Mouse (Mus musculus) testis, adult 2 months (tissue): ENCODE data around the gene Fam92b. TPM values are rescaled to one million over a fixed set of nuclear protein-coding genes. Genes with fewer than 3 reads are reported as not detected.

Experiments
- H3K27ac ChIP-seq: fragments of 200-500 bp; 2 replicates; pipeline ENCODE4 v1.5.1; 2012; ENCODE audit warnings: low read depth, low read length; ENCODE audit not compliant: control insufficient read depth, insufficient read depth
- H3K27me3 ChIP-seq: fragments of 200-500 bp; 2 replicates; pipeline ENCODE4 v1.6.1; 2012; ENCODE audit warnings: mild to moderate bottlenecking, low read length, moderate library complexity; ENCODE audit not compliant: control insufficient read depth, insufficient read depth
- H3K36me3 ChIP-seq: fragments of 200-500 bp; 2 replicates; pipeline ENCODE4 v1.6.1; 2012; ENCODE audit warnings: mild to moderate bottlenecking, low read length; ENCODE audit not compliant: control insufficient read depth, insufficient read depth
- H3K4me1 ChIP-seq: fragments of 200-500 bp; 2 replicates; pipeline ENCODE4 v1.6.1; 2012; ENCODE audit warnings: low read length; ENCODE audit not compliant: control insufficient read depth, insufficient read depth
- H3K4me3 ChIP-seq: fragments of 200-500 bp; 2 replicates; pipeline ENCODE4 v1.5.1; 2012; ENCODE audit warnings: low read depth, mild to moderate bottlenecking, low read length, moderate library complexity, mixed read lengths; ENCODE audit not compliant: control insufficient read depth
- CTCF ChIP-seq: fragments of 200-500 bp; IDR thresholded peaks from 2 replicates; pipeline ENCODE4 v1.5.1; 2012; ENCODE audit warnings: low read depth, mild to moderate bottlenecking, inconsistent platforms, low read length, moderate library complexity; ENCODE audit not compliant: control insufficient read depth, insufficient read depth, insufficient replicate concordance
- POLR2A ChIP-seq: fragments of 200-500 bp; IDR thresholded peaks from 2 replicates; pipeline ENCODE4 v1.6.1; 2012; ENCODE audit warnings: low read depth, mild to moderate bottlenecking, inconsistent platforms, low read length, moderate library complexity; ENCODE audit not compliant: control insufficient read depth
- polyA plus RNA-seq: library from polyadenylated mRNA; depleted of rRNA; stranded (reverse); fragments of >200 nt; gene quantifications from 2 replicates; pipeline ENCODE4 v1.2.3, GENCODE M21; 2012

The Fam92b gene
- polyA plus RNA-seq, 1 experiment = 10.9 TPM

- H3K36me3 ChIP-seq = no peaks in the 10 kb centered on the region
- TF ChIP-seq POLR2A (no peak), CTCF (no peak)
- no peak overlapping the region for H3K27ac ChIP-seq
- H3K4me3 ChIP-seq = no peak overlapping the region
- no peaks in the 10 kb centered on the region for H3K27me3 ChIP-seq
- H3K4me1 ChIP-seq = no peaks in the 10 kb centered on the region; the same call in 1 of the 2 replicates
Measured at GRCm38 (mm10) chr8:120151151-120151550, 26.1 kb downstream of the Fam92b start.

DNA sequence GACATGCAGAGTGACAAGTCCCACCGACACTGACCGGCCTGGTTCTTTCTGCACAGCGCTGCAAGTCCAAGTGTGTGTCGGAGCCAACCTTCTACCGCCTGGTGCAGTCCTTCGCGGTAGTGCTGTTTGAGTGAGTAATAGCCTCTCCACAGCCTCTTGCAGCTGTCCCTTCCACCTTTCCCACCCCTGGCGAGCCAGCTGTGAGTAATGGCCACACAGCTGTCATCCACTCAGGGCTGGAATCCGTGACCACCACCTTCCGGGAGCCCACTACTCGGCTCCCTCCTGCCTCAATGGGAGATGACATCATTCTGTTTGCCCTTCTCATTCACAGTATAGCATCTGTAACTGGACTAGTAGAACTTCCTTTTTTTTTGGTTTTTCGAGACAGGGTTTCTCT, 27.2 kb downstream of the Fam92b start:
- no peak overlapping the region for H3K27ac ChIP-seq
- no peak overlapping the region for H3K4me3 ChIP-seq
- no peaks in the 10 kb centered on the region for H3K36me3 ChIP-seq
- no peak for TF ChIP-seq POLR2A
- TF ChIP-seq CTCF = no peak
- no peaks in the 10 kb centered on the region for H3K27me3 ChIP-seq
- no peaks in the 10 kb centered on the region; the same call in 1 of the 2 replicates for H3K4me1 ChIP-seq

- no peaks in the 10 kb centered on the region for H3K27me3 ChIP-seq
- H3K36me3 ChIP-seq = no peaks in the 10 kb centered on the region
- TF ChIP-seq POLR2A (no peak), CTCF (no peak)
- no peak overlapping the region for H3K27ac ChIP-seq
- no peak overlapping the region for H3K4me3 ChIP-seq
- H3K4me1 ChIP-seq = no peaks in the 10 kb centered on the region
Measured at GRCm38 (mm10) chr8:120146051-120146450, 31.2 kb downstream of the Fam92b start.

- no peaks in the 10 kb centered on the region for H3K27me3 ChIP-seq
- H3K4me1 ChIP-seq = no peaks in the 10 kb centered on the region
- no peak overlapping the region for H3K27ac ChIP-seq
- no peaks in the 10 kb centered on the region for H3K36me3 ChIP-seq
- H3K4me3 ChIP-seq = no peak overlapping the region
- no peak for TF ChIP-seq POLR2A
- no peak for TF ChIP-seq CTCF
Measured at GRCm38 (mm10) chr8:120144652-120145301, 32.5 kb downstream of the Fam92b start.

DNA sequence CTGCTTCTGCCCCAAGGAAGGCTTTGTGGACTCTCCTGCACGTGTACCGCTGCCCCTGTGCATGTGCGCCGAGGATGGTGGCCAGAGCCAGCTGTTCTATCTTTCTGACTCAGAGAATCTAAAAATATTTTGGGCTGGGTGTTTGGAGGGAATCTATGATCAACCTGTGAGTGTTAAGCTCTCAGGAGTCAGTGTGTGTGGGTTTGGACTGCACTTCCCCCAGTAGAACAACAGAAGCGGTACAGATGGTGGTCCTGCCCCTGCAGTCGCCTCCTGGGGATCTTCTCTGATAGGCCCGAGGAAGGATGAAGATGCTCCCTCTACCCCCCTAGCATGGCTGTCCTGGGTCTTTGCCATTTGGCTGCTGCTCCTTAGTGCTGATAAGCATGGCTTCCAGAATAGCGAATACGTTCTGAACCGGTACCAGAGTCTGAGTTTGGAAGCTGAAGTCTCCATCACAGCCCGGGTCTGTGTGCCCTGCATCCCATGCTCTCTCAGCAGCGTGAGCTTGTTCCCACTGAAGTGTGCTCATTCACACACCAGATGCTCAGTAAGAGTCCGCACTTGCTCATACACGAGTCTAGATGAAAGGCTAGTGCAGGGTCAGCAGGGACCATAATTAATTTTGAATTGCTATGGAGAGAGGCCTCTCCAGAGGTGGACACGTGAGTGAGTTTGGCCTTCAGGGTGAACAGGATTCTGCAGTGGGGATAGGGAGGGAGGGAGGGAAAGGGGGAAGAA, 33.2 kb downstream of the Fam92b start:
- Histone ChIP-seq H3K36me3 (no peaks in the 10 kb centered on the region), H3K4me1 (no peaks in the 10 kb centered on the region), H3K27me3 (no peaks in the 10 kb centered on the region), H3K27ac (no peak overlapping the region), H3K4me3 (no peak overlapping the region)
- no peak for TF ChIP-seq CTCF
- TF ChIP-seq POLR2A = no peak

GRCm38 (mm10) chr8:120140769-120141168, 36.5 kb downstream of the Fam92b start:
- Histone ChIP-seq H3K4me1 (no peaks in the 10 kb centered on the region), H3K27me3 (no peaks in the 10 kb centered on the region), H3K27ac (no peak overlapping the region), H3K36me3 (no peaks in the 10 kb centered on the region), H3K4me3 (no peak overlapping the region)
- TF ChIP-seq POLR2A (no peak), CTCF (no peak)

- no peak for TF ChIP-seq CTCF
- TF ChIP-seq POLR2A = no peak
Measured at GRCm38 (mm10) chr8:120138958-120139357, 38.3 kb downstream of the Fam92b start.

GRCm38 (mm10) chr8:120136618-120137017, 40.6 kb downstream of the Fam92b start:
- Histone ChIP-seq H3K4me1 (no peaks in the 10 kb centered on the region), H3K4me3 (no peak overlapping the region), H3K27me3 (no peaks in the 10 kb centered on the region), H3K27ac (no peak overlapping the region), H3K36me3 (no peaks in the 10 kb centered on the region)
- no peak for TF ChIP-seq CTCF

More at GRCm38 (mm10) chr8:120138958-120139357, 38.3 kb downstream of the Fam92b start:
- H3K27ac ChIP-seq = no peak overlapping the region
- H3K4me3 ChIP-seq = no peak overlapping the region
- no peaks in the 10 kb centered on the region for H3K27me3 ChIP-seq
- no peaks in the 10 kb centered on the region for H3K36me3 ChIP-seq
- H3K4me1 ChIP-seq = no peaks in the 10 kb centered on the region
